17 mouse cellular contexts compared by ENCODE assay signal in the genomic region with DNA sequence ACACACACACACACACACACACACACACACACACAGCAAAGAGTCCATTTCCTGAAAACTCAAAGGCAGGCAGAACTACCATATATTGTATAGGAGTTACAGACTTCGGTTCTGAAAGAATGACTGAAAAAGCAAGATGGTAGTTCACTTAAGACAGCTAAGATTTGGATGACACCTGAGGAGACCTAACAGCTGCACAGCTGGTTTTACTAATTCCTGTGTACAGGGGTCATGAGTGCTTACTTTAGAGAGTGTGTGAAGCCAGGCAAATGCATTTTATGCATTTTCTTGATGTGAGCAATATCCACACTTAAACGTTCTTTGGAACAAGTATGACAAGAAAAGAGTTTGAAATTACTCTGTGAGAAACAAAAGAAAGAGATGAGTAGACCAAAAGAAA.
DNase-seq lines count a peak whose midpoint lies in the region; TF ChIP-seq lines count a peak whose summit lies in the region.
"Had no signal": no experiment of that assay in that cellular context is flagged by ENCODE, and none has a peak within 500 bp of the region (broad histone marks: within the 10 kb centered on the region; RNA-seq: fewer than 3 reads in every experiment).

No protein-coding gene starts in this region.

- H3K4me1 ChIP-seq in lung, adult 2 months (ENCODE audit: control insufficient read depth, insufficient read depth, low read length): no peaks in the 10 kb centered on the region

- no peak overlapping the region for H3ac ChIP-seq in C2C12 (ENCODE audit: control insufficient read depth, insufficient read length, low read depth)
- no peak overlapping the region for H3ac ChIP-seq in myocyte (ENCODE audit: control insufficient read depth, insufficient read length)

- H3K79me3 ChIP-seq in C2C12 (ENCODE audit: low read depth): no peaks in the 10 kb centered on the region

- H3K36me3 ChIP-seq in C2C12 (ENCODE audit: control insufficient read depth, insufficient read depth): no peaks in the 10 kb centered on the region
- H3K36me3 ChIP-seq in myocyte (ENCODE audit: control insufficient read depth, insufficient read depth): no peaks in the 10 kb centered on the region
- H3K36me3 ChIP-seq: G1E had no signal

- H3K27me3 ChIP-seq in C2C12 (ENCODE audit: control insufficient read depth, insufficient read depth, insufficient read length) (no peaks in the 10 kb centered on the region), myocyte (ENCODE audit: control insufficient read depth, insufficient read depth, insufficient read length) (no peaks in the 10 kb centered on the region)
- H3K27me3 ChIP-seq: CH12.LX had no signal

- H3K4me3 ChIP-seq in C2C12 (ENCODE audit: insufficient read depth, poor library complexity, severe bottlenecking) (no peak overlapping the region), myocyte (no peak overlapping the region)
- H3K4me3 ChIP-seq in lung, adult 2 months (replicated peaks; ENCODE audit: extremely low read depth, low read depth, low read length): no peak overlapping the region

- DNase-seq in urinary bladder, adult 2 months (ENCODE audit: low spot score): no peak
- no peak for DNase-seq in lung, adult 2 months
- DNase-seq: adrenal gland, adult 2 months; adrenal gland, adult 8-10 months; adrenal gland, postnatal 10 days; adrenal gland, postnatal 14 days; adrenal gland, postnatal 25 days; adrenal gland, postnatal 36 days; B cell, adult 2 months; cerebellum, adult 11 months; cerebellum, adult 11-12 months; cerebellum, adult 18-20 months; cerebellum, adult 2 months had no signal

- TF ChIP-seq CTCF in C2C12 (IDR thresholded peaks at IDR 0.05; ENCODE audit: control insufficient read depth, insufficient read depth, insufficient read length): no peak
- no peak for TF ChIP-seq CTCF in lung, adult 2 months (IDR thresholded peaks at IDR 0.05; ENCODE audit: insufficient read depth, low read length)

- H3K4me2 ChIP-seq in myocyte (ENCODE audit: low read depth): no peak overlapping the region

- 64% methylated on average over 2 of the region's 2 CpGs for WGBS in lung, adult 2 months

- TF ChIP-seq POLR2A in myocyte (IDR thresholded peaks at IDR 0.05; ENCODE audit: insufficient read length, low read depth): no peak
- no peak for TF ChIP-seq POLR2A in lung, adult 2 months (IDR thresholded peaks at IDR 0.05; ENCODE audit: borderline replicate concordance, extremely low read depth, low read depth, low read length)

- no peaks in the 10 kb centered on the region for H3K79me2 ChIP-seq in C2C12 (ENCODE audit: control insufficient read depth, insufficient read depth)
- H3K79me2 ChIP-seq in myocyte (ENCODE audit: control insufficient read depth, insufficient read depth): no peaks in the 10 kb centered on the region

TF ChIP-seq in C2C12, 6 proteins besides CTCF, POLR2A, EP300 and RAD21:
- TF ChIP-seq MAX (IDR thresholded peaks at IDR 0.05) (no peak), MYOG (IDR thresholded peaks at IDR 0.05; ENCODE audit: control insufficient read depth, extremely low read depth, insufficient read length) (no peak), FOSL1 (IDR thresholded peaks at IDR 0.05; ENCODE audit: insufficient read depth, low read length, poor library complexity, severe bottlenecking) (no peak), USF1 (IDR thresholded peaks at IDR 0.05; ENCODE audit: low read depth) (no peak), MYOD1 (IDR thresholded peaks at IDR 0.05; ENCODE audit: control insufficient read depth, insufficient read length, low read depth) (peak; percentile 82)

TF ChIP-seq in myocyte, 11 proteins besides CTCF, POLR2A, EP300 and RAD21:
- TF ChIP-seq CEBPB (IDR thresholded peaks at IDR 0.05; ENCODE audit: insufficient read depth, poor library complexity, severe bottlenecking): no peak
- no peak for TF ChIP-seq SRF (IDR thresholded peaks at IDR 0.05; ENCODE audit: control insufficient read depth, insufficient read length, low read depth)
- TF ChIP-seq REST (IDR thresholded peaks at IDR 0.05; ENCODE audit: insufficient read depth, insufficient read length): no peak
- no peak for TF ChIP-seq E2F4 (IDR thresholded peaks at IDR 0.05; ENCODE audit: insufficient read depth)
- peak in 2 of 3 experiments; percentile 44 to 51 for TF ChIP-seq MYOD1 (IDR thresholded peaks at IDR 0.05; ENCODE audit: control insufficient read depth in 1 of 3, insufficient read length in 2 of 3, low read depth in 2 of 3)
- no peak for TF ChIP-seq MAX (IDR thresholded peaks at IDR 0.05; ENCODE audit: low read depth)
TF ChIP-seq in myocyte: peak in this region for 1.
